Mouse (Mus musculus): ENCODE data around the gene Pcgf2. TPM values are rescaled to one million over a fixed set of nuclear protein-coding genes. Genes with fewer than 3 reads are reported as not detected.
A peak's percentile ranks its signal among the peaks of the same experiment; 100 is the strongest.

The Pcgf2 gene
- polyA plus RNA-seq, 1 experiment from 2014 or later: 18.0 TPM

DNA sequence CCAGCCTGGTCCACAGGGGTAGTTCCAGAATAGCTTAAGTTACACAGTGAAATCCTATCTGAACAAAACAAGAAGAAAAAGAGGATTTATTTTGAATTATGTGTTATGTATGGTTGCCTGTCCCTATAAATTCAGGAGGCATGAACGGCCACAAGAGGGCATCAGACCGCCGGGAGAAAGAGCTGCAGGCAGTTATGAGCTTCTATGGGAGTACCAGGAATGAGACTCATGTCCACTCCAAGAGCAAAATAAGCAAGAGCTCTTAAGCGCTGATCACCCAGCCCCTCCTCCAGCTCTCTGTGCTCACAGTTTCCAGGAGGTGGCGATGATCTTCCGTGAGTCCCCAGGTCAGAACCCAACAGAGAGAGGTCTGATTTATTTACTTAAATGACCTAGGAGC, 55.5 kb downstream of the Pcgf2 start:
- no peaks in the 10 kb centered on the region for H3K9me3 ChIP-seq (replicated peaks; ENCODE audit: control insufficient read depth, low read length)
- no peak for ATAC-seq (replicated peaks; ENCODE audit: insufficient number of reproducible peaks, low FRiP score, low TSS enrichment, low read depth)
- H3K4me2 ChIP-seq (ENCODE audit: low read depth, low read length): no peak overlapping the region
- peak; percentile 78 for DNase-seq (ENCODE audit: low spot score)
- no peaks in the 10 kb centered on the region for H3K27me3 ChIP-seq (ENCODE audit: control insufficient read depth, insufficient read depth, low read length)
- H3K36me3 ChIP-seq (replicated peaks; ENCODE audit: control insufficient read depth, insufficient read depth, low read depth, low read length): no peaks in the 10 kb centered on the region
- no peak overlapping the region for H3K4me3 ChIP-seq (ENCODE audit: low read depth, low read length)
- no peak overlapping the region for H3K9ac ChIP-seq (replicated peaks; ENCODE audit: low read length)
- H3K27ac ChIP-seq (replicated peaks; ENCODE audit: low read depth, low read length): no peak overlapping the region
- no peaks in the 10 kb centered on the region for H3K4me1 ChIP-seq (ENCODE audit: control insufficient read depth, insufficient read depth, low read length)
- WGBS: 2% methylated on average over 6 of the region's 6 CpGs

DNA sequence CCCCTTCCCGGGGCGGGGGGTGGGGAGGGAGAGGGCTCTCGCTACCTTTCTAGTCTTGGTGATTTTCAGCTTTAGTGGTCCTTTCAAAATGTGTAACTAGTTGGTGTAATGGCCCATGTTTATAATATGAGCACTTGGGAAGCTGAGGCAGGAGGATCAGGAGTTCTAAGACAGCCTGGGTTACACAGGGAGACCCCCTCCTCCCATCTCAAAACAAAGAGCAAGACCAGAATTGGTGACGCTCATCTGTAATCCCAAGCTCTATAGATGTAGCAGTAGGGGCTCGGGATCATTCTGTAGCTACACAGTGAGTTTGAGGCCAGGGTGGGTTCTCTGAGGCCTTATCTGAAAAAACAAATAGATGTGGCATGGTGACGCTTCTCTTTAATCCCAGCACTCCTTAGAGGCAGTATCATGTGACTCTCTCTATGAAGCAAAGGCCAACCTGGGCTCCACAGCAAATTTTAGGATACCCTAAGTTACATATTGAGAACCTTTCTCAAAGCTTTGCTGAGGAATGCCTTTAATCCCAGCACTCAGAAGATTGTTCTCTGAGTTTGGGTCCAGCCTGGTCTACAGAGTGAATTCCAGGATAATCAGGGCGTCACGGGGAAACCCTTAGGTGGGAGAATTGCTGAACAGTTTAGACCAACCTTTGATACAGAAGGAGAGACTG, 56.8 kb downstream of the Pcgf2 start:
- Histone ChIP-seq H3K27ac (replicated peaks; ENCODE audit: low read depth, low read length) (no peak overlapping the region), H3K36me3 (replicated peaks; ENCODE audit: control insufficient read depth, insufficient read depth, low read depth, low read length) (no peaks in the 10 kb centered on the region), H3K27me3 (ENCODE audit: control insufficient read depth, insufficient read depth, low read length) (no peaks in the 10 kb centered on the region), H3K4me1 (ENCODE audit: control insufficient read depth, insufficient read depth, low read length) (no peaks in the 10 kb centered on the region), H3K9ac (replicated peaks; ENCODE audit: low read length) (no peak overlapping the region), H3K4me3 (ENCODE audit: low read depth, low read length) (no peak overlapping the region), H3K9me3 (replicated peaks; ENCODE audit: control insufficient read depth, low read length) (no peaks in the 10 kb centered on the region), H3K4me2 (ENCODE audit: low read depth, low read length) (no peak overlapping the region)
- DNase-seq (ENCODE audit: low spot score): no peak
- no peak for ATAC-seq (replicated peaks; ENCODE audit: insufficient number of reproducible peaks, low FRiP score, low TSS enrichment, low read depth)
- 78% methylated on average over 8 of the region's 8 CpGs for WGBS

DNA sequence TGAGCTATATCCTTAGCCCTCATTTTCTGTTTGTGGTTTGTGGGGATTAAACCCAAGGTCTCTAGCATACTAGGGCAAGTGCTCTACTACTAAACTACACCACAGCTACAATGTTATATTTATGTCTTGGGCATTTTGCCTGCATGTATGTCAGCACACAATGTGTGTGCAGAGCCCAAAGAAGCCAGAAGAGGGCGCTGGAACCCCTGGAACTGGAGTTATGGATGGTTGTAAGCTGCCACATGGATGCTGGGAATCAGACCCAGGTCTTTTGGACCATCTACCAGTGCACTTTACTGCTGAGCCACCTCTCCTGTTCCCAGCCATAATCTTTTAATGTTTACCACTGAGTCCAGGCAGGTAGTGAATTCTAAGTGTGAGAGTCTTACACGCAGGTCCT, 57.6 kb downstream of the Pcgf2 start:
- no peaks in the 10 kb centered on the region for H3K36me3 ChIP-seq (replicated peaks; ENCODE audit: control insufficient read depth, insufficient read depth, low read depth, low read length)
- H3K27me3 ChIP-seq (ENCODE audit: control insufficient read depth, insufficient read depth, low read length): no peaks in the 10 kb centered on the region
- no peak overlapping the region for H3K4me3 ChIP-seq (ENCODE audit: low read depth, low read length)
- DNase-seq (ENCODE audit: low spot score): no peak
- no peak overlapping the region for H3K4me2 ChIP-seq (ENCODE audit: low read depth, low read length)
- ATAC-seq (replicated peaks; ENCODE audit: insufficient number of reproducible peaks, low FRiP score, low TSS enrichment, low read depth): no peak
- 47% methylated on average over 2 of the region's 2 CpGs for WGBS
- H3K27ac ChIP-seq (replicated peaks; ENCODE audit: low read depth, low read length): no peak overlapping the region
- H3K4me1 ChIP-seq (ENCODE audit: control insufficient read depth, insufficient read depth, low read length): no peaks in the 10 kb centered on the region
- no peaks in the 10 kb centered on the region for H3K9me3 ChIP-seq (replicated peaks; ENCODE audit: control insufficient read depth, low read length)
- no peak overlapping the region for H3K9ac ChIP-seq (replicated peaks; ENCODE audit: low read length)

DNA sequence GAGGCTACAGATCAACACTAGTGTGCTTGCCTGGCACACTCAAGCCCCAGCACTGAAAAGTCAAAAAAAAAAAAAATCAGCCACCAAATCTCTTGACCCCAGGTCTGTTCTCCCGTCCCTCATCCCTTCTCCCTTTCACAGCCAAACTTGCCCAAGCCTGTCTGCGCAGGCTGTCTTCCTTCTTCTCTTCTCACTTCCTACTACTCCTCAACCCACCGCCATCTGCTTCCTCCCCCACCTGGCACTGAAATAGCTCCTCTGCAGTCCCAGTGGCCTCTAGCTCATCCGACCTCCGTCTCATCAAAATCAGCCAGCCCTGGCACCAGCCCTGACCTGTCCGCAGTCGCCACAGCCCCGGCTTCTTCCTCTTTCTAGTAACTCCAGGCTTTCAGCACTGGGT, 58.6 kb downstream of the Pcgf2 start:
- H3K36me3 ChIP-seq (replicated peaks; ENCODE audit: control insufficient read depth, insufficient read depth, low read depth, low read length): no peaks in the 10 kb centered on the region
- H3K4me3 ChIP-seq (ENCODE audit: low read depth, low read length): no peak overlapping the region
- no peak for ATAC-seq (replicated peaks; ENCODE audit: insufficient number of reproducible peaks, low FRiP score, low TSS enrichment, low read depth)
- H3K9ac ChIP-seq (replicated peaks; ENCODE audit: low read length): no peak overlapping the region
- H3K4me2 ChIP-seq (ENCODE audit: low read depth, low read length): no peak overlapping the region
- H3K27ac ChIP-seq (replicated peaks; ENCODE audit: low read depth, low read length): no peak overlapping the region
- no peak for DNase-seq (ENCODE audit: low spot score)
- H3K27me3 ChIP-seq (ENCODE audit: control insufficient read depth, insufficient read depth, low read length): no peaks in the 10 kb centered on the region
- no peaks in the 10 kb centered on the region for H3K4me1 ChIP-seq (ENCODE audit: control insufficient read depth, insufficient read depth, low read length)
- no peaks in the 10 kb centered on the region for H3K9me3 ChIP-seq (replicated peaks; ENCODE audit: control insufficient read depth, low read length)
- 68% methylated on average over 8 of the region's 8 CpGs for WGBS

Small RNAs within 50 kb of the gene (microRNA-seq; reads per million reads assigned to microRNA genes)
- 1.4 reads per million for gene Gm24158 (ENCODE audit: borderline number of aligned reads)
- gene Mir6927 (ENCODE audit: borderline number of aligned reads): not detected
- not detected for gene Mir8102 (ENCODE audit: borderline number of aligned reads)

Other genes with a start within 250 kb of the Pcgf2 start
- gene 4933428G20Rik, start 200.2 kb downstream of the Pcgf2 start, polyA plus RNA-seq (2014; fragmentation: Nextera tagmentation; extraction: Ambion mirVana): not detected in 2 replicates
- 0.55 and 0.56 TPM in 2 replicates for gene Srcin1, start 124.3 kb downstream of the Pcgf2 start, polyA plus RNA-seq (2014; fragmentation: Nextera tagmentation; extraction: Ambion mirVana)
- 9.0 and 9.7 TPM in 2 replicates for gene Epop, start 70.8 kb downstream of the Pcgf2 start, polyA plus RNA-seq (2014; fragmentation: Nextera tagmentation; extraction: Ambion mirVana)
- gene Mllt6, start 37.1 kb downstream of the Pcgf2 start, polyA plus RNA-seq (2014; fragmentation: Nextera tagmentation; extraction: Ambion mirVana): 3.7 and 3.9 TPM in 2 replicates
- gene Cisd3, start 14.7 kb downstream of the Pcgf2 start, polyA plus RNA-seq (2014; fragmentation: Nextera tagmentation; extraction: Ambion mirVana): 11.8 TPM in 2 replicates
- 476 and 532 TPM in 2 replicates for gene Psmb3, start 2.9 kb upstream of the Pcgf2 start, polyA plus RNA-seq (2014; fragmentation: Nextera tagmentation; extraction: Ambion mirVana)
- 2.6 and 2.8 TPM in 2 replicates for gene Pip4k2b, start 44.2 kb upstream of the Pcgf2 start, polyA plus RNA-seq (2014; fragmentation: Nextera tagmentation; extraction: Ambion mirVana)
- gene Cwc25, start 66.1 kb upstream of the Pcgf2 start, polyA plus RNA-seq (2014; fragmentation: Nextera tagmentation; extraction: Ambion mirVana): 12.9 and 13.1 TPM in 2 replicates
- gene 1700001P01Rik, start 75.4 kb upstream of the Pcgf2 start, polyA plus RNA-seq (2014; fragmentation: Nextera tagmentation; extraction: Ambion mirVana): not detected in 2 replicates
- 524 and 537 TPM in 2 replicates for gene Rpl23, start 81.9 kb upstream of the Pcgf2 start, polyA plus RNA-seq (2014; fragmentation: Nextera tagmentation; extraction: Ambion mirVana)
- 62.6 and 67.8 TPM in 2 replicates for gene Lasp1, start 98.5 kb upstream of the Pcgf2 start, polyA plus RNA-seq (2014; fragmentation: Nextera tagmentation; extraction: Ambion mirVana)
- 15.4 and 20.0 TPM in 2 replicates for gene B230217C12Rik, start 140.3 kb upstream of the Pcgf2 start, polyA plus RNA-seq (2014; fragmentation: Nextera tagmentation; extraction: Ambion mirVana)
- 0.60 and 0.61 TPM in 2 replicates for gene Fbxo47, start 183.7 kb upstream of the Pcgf2 start, polyA plus RNA-seq (2014; fragmentation: Nextera tagmentation; extraction: Ambion mirVana)

Data from embryonic facial prominence, embryonic 11.5 days (tissue).